Mouse (Mus musculus): ENCODE data around the gene Exoc6b.

Gene Exoc6b

GRCm38 (mm10) chr6:84875869-84876268, 193.4 kb downstream of the Exoc6b start:
- DNase-seq: no peak

GRCm38 (mm10) chr6:84867114-84867513, 202.2 kb downstream of the Exoc6b start:
- no peak for DNase-seq

- DNase-seq: no peak
These were observed 204.7 kb downstream of the Exoc6b start for GRCm38 (mm10) chr6:84864625-84865024.

- DNase-seq: no peak
These were observed 205.4 kb downstream of the Exoc6b start for GRCm38 (mm10) chr6:84863816-84864375.

GRCm38 (mm10) chr6:84845665-84846064, 223.6 kb downstream of the Exoc6b start:
- no peak for DNase-seq

GRCm38 (mm10) chr6:84841138-84841537, 228.2 kb downstream of the Exoc6b start:
- no peak for DNase-seq

GRCm38 (mm10) chr6:84807546-84807945, 261.8 kb downstream of the Exoc6b start:
- no peak for DNase-seq

- no peak for DNase-seq
These were observed 263.1 kb downstream of the Exoc6b start for GRCm38 (mm10) chr6:84806132-84806730.

GRCm38 (mm10) chr6:84798736-84799135, 270.6 kb downstream of the Exoc6b start:
- DNase-seq: no peak

GRCm38 (mm10) chr6:84783994-84784393, 285.3 kb downstream of the Exoc6b start:
- DNase-seq: no peak

- DNase-seq: no peak
These were observed 289.3 kb downstream of the Exoc6b start for GRCm38 (mm10) chr6:84779987-84780386.

GRCm38 (mm10) chr6:84778970-84779369, 290.3 kb downstream of the Exoc6b start:
- no peak for DNase-seq

- DNase-seq: no peak
These were observed 293.4 kb downstream of the Exoc6b start for GRCm38 (mm10) chr6:84775908-84776307.

GRCm38 (mm10) chr6:84755266-84755665, 314.0 kb downstream of the Exoc6b start:
- no peak for DNase-seq

GRCm38 (mm10) chr6:84752806-84753420, 316.4 kb downstream of the Exoc6b start:
- no peak for DNase-seq

- DNase-seq: no peak
These were observed 317.9 kb downstream of the Exoc6b start for GRCm38 (mm10) chr6:84751409-84751808.

- DNase-seq: no peak
These were observed 322.4 kb downstream of the Exoc6b start for GRCm38 (mm10) chr6:84746847-84747395.

GRCm38 (mm10) chr6:84746193-84746846, 323.0 kb downstream of the Exoc6b start:
- no peak for DNase-seq

- no peak for DNase-seq
These were observed 323.7 kb downstream of the Exoc6b start for GRCm38 (mm10) chr6:84745570-84745969.

GRCm38 (mm10) chr6:84742227-84742626, 327.1 kb downstream of the Exoc6b start:
- DNase-seq: no peak

GRCm38 (mm10) chr6:84736942-84737341, 332.4 kb downstream of the Exoc6b start:
- DNase-seq: peak; percentile 42 to 43

GRCm38 (mm10) chr6:84726876-84727275, 342.4 kb downstream of the Exoc6b start:
- DNase-seq: no peak

GRCm38 (mm10) chr6:84713171-84713570, 356.1 kb downstream of the Exoc6b start:
- DNase-seq: no peak

- no peak for DNase-seq
These were observed 358.5 kb downstream of the Exoc6b start for GRCm38 (mm10) chr6:84710831-84711230.
